Mouse (Mus musculus): Measurements from ENCODE around the gene Pip5k1c.

DNA sequence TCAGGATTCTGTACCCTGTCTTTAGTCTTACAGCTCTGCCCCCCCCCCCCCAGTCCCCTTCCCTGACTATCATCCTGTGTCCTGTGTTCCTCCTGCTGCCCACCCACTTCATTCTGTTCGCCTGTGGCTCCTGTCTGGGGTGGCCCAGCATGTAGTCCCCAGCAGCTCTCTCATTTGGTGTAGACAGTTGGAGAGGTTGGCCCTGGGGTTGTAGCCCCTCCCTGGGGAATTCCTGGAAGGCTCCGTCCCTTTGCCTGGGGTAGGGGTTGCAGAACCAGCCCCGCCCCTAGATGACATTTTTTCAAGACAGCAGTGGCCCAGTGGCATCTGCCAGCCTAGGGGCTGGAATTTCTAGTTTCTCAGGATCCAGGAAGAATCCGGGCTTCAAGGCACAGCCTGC, 65.4 kb downstream of the Pip5k1c start:
- no peak for TF ChIP-seq CTCF (IDR thresholded peaks at IDR 0.05; ENCODE audit: low read depth, low read length)
- no peak for TF ChIP-seq POLR2A (IDR thresholded peaks at IDR 0.05; ENCODE audit: extremely low read depth, insufficient read depth, low read length)

All from liver, adult 2 months (tissue).